Mouse (Mus musculus) lung, embryonic 14.5 days (tissue): ENCODE data around the gene Micall2. TPM values are rescaled to one million over a fixed set of nuclear protein-coding genes. Genes with fewer than 3 reads are reported as not detected.
"Not testable (repeated sequence)": the region's sequence is repeated elsewhere in the genome, so short reads cannot be mapped to it uniquely, and the experiment has no call there.

Experiments
- ATAC-seq: fragments of 200-750 bp; cut with Nextera tagmentation; 2 replicates; pipeline ENCODE4 v1.8.0; 2017; ENCODE audit warnings: mild to moderate bottlenecking, moderate TSS enrichment, moderate library complexity; ENCODE audit not compliant: insufficient read depth
- DNase-seq: peaks from one replicate; pipeline ENCODE4 v3.0.0-alpha.2; 2015
- H3K27ac ChIP-seq: fragments of 300-500 bp; sonication (generic); 2 replicates; pipeline ENCODE4 v1.5.1; 2014; ENCODE audit warnings: low read depth, mild to moderate bottlenecking, moderate library complexity
- H3K27me3 ChIP-seq: fragments of 300-500 bp; sonication (generic); 2 replicates; pipeline ENCODE4 v1.6.1; 2014; ENCODE audit warnings: low read length, control low read depth; ENCODE audit not compliant: insufficient read depth
- H3K36me3 ChIP-seq: fragments of 300-500 bp; sonication (generic); 2 replicates; pipeline ENCODE4 v1.6.1; 2014; ENCODE audit warnings: control low read depth; ENCODE audit not compliant: insufficient read depth
- H3K4me1 ChIP-seq: fragments of 300-500 bp; sonication (generic); 2 replicates; pipeline ENCODE4 v1.6.1; 2014; ENCODE audit warnings: antibody characterized with exemption, control low read depth; ENCODE audit not compliant: insufficient read depth
- H3K4me2 ChIP-seq: fragments of 300-500 bp; sonication (generic); 2 replicates; pipeline ENCODE4 v1.6.1; 2014; ENCODE audit warnings: mild to moderate bottlenecking
- H3K4me3 ChIP-seq: fragments of 300-500 bp; sonication (generic); 2 replicates; pipeline ENCODE4 v1.5.1; 2014; ENCODE audit warnings: low read depth, low read length
- H3K9ac ChIP-seq: fragments of 300-500 bp; sonication (generic); 2 replicates; pipeline ENCODE4 v1.6.1; 2014
- H3K9me3 ChIP-seq: fragments of 300-500 bp; sonication (generic); 2 replicates; pipeline ENCODE4 v1.6.1; 2016; ENCODE audit warnings: low read depth, low read length, control low read depth
- CTCF ChIP-seq: IDR thresholded peaks from 2 replicates; pipeline ENCODE4 v1.5.1; 2016; ENCODE audit warnings: antibody characterized with exemption, low read depth
- WGBS: fragments of 180-500 bp; shearing (Covaris S2); extraction: QIAGEN DNeasy Blood & Tissue Kit; methylation state at CpG from one replicate; pipeline ENCODE4 v1.1.7; 2014; 5-methylcytosine and 5-hydroxymethylcytosine counted together
- polyA plus RNA-seq: library from polyadenylated mRNA; unstranded; fragments of >200 nt; fragmentation: Nextera tagmentation; extraction: Ambion mirVana; gene quantifications from 2 replicates; pipeline ENCODE4 v1.2.1, GENCODE M21; 2014

Gene Micall2
- polyA plus RNA-seq, 1 experiment from 2014 or later = 4.8 TPM

DNA sequence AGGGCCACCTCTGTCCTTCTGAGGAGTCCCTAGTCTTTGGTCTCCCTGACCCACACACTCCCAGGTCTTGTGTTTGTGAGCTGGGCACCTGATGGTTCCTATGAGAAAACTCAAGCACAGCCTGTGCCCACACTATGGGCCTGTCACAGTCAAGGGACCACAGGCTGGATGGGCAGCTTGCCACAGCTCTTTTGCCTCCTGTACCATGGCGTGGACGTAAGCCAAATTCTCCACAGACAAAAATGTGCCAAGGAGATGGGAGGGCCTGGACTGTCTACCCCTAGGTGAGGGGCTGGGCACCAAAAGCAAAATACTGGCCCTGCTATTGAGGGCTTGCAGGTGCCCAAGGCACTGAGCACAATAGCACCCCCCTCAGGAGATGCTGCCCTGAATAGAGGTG lies 20.4 kb upstream of the Micall2 start:
- Histone ChIP-seq H3K27me3 (no peaks in the 10 kb centered on the region), H3K36me3 (peaks cover 92% of the 10 kb centered on the region), H3K4me3 (no peak overlapping the region), H3K9me3 (no peaks in the 10 kb centered on the region), H3K27ac (no peak overlapping the region), H3K4me2 (no peak overlapping the region), H3K9ac (no peak overlapping the region), H3K4me1 (no peaks in the 10 kb centered on the region)
- 93% methylated on average over 2 of the region's 2 CpGs for WGBS
- no peak for TF ChIP-seq CTCF
- ATAC-seq (no peak), DNase-seq (no peak)

DNA sequence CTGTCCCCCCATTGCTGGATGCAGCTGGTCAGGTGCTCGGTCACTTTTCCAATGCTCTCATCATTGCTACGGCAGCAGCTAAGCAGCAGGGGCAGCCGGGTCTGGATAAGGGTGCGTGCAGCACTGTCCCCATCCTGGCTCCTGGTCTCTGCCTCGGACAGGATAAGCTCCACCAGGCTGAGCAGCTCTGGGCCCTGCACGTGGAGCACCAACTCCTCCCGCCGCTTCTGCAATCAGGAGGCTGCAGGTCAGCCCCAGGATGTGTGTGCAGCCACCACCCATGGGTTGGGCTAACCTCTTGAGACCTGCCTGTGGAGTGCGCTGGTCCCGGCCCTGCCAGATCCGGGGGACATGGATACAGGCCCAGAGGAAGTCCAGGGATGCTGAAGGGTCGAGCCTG lies 20.0 kb upstream of the Micall2 start:
- ATAC-seq (no peak), DNase-seq (no peak)
- no peaks in the 10 kb centered on the region for H3K9me3 ChIP-seq
- H3K27ac ChIP-seq = no peak overlapping the region
- H3K4me1 ChIP-seq = no peaks in the 10 kb centered on the region
- H3K4me2 ChIP-seq = no peak overlapping the region
- 88% methylated on average over 12 of the region's 12 CpGs for WGBS
- H3K9ac ChIP-seq = no peak overlapping the region
- H3K36me3 ChIP-seq = peaks cover 92% of the 10 kb centered on the region
- H3K27me3 ChIP-seq = no peaks in the 10 kb centered on the region
- no peak for TF ChIP-seq CTCF
- no peak overlapping the region for H3K4me3 ChIP-seq

DNA sequence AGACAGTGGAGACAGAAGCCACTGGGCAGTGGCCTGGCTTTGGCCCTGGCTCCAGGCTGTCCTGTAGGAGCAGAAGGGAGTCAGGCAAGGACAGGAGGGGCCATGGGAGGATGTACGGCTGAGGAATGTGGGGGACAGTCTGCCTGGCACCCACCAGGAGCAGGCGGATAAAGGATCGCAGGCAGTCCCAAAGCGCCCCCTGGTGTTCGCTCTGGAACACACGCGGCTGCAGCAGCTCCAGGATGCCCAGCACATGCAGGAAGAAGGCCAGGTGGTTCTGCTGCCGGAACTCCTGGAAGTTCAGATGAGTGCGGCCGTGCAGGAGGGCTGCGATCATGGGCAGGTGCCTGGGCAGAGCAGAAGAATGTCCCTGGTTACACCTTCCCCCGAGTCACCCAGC lies 18.6 kb upstream of the Micall2 start:
- Histone ChIP-seq H3K4me3 (no peak overlapping the region), H3K4me2 (no peak overlapping the region), H3K9ac (no peak overlapping the region), H3K36me3 (peaks cover 90% of the 10 kb centered on the region), H3K27ac (no peak overlapping the region), H3K9me3 (no peaks in the 10 kb centered on the region), H3K4me1 (no peaks in the 10 kb centered on the region), H3K27me3 (no peaks in the 10 kb centered on the region)
- 26% methylated on average over 12 of the region's 12 CpGs for WGBS
- DNase-seq (peak; percentile 73), ATAC-seq (0 out of 2 replicates have a peak, but pooled peaks have one; percentile 9)
- peak; percentile 84 for TF ChIP-seq CTCF

DNA sequence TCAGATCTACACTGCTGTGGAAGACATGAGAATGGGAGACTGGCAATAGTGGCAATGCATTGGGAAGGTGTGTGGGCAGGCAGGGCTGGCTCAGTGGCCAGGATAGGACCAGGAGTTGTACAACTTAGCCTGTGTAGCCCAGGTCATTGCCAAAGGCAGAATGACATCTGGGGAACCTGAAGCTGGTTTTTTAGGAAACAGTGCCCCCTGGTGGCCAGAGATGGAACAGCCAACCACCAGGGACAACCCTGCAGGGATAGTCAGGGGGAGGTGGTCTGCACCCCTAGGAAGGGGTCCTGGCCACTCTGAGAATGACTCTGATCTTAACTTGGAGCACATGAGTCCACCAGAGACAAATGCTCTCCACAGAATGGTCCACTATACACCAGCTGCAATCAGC lies 14.4 kb upstream of the Micall2 start:
- TF ChIP-seq CTCF = peak; percentile 96
- Histone ChIP-seq H3K9ac (no peak overlapping the region), H3K4me1 (no peaks in the 10 kb centered on the region), H3K27me3 (no peaks in the 10 kb centered on the region), H3K36me3 (peaks cover 48% of the 10 kb centered on the region), H3K4me3 (no peak overlapping the region), H3K9me3 (no peaks in the 10 kb centered on the region), H3K4me2 (no peak overlapping the region), H3K27ac (no peak overlapping the region)
- DNase-seq (peak; percentile 83), ATAC-seq (peak; percentile 20; the same call in 1 of the 2 replicates)

DNA sequence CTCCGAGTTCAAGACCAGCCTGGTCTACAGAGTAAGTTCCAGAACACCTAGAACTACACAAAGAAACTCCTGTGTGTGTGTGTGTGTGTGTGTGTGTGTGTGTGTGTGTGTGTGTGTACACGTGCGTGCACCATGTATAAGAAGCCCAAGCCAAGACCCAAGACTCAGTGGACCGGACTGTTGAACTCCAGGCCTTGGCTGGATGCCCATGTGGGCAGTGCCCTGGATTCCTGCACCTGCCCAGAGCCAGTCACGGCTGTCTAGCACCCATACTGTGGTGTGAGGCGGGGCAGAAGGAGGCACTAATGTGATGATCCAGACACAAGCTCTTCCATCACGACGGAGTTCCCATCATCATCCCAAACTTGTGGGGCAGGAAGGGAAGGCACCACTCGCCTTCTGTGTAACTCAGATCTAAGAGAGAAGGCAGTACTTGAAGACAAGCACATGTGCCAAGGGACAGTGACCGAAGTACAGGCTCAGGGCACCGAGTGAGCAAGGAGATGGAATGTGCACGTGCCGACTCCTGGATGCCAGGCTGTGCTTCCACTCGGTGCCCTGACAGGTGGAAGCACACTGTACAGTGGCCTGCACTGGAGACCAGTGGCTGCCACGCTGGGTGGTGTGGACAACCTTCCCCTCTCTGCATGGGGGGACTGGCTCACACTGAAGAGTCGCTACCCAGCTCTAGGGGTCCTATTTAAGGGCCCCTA lies 13.4 kb upstream of the Micall2 start:
- Histone ChIP-seq H3K9me3 (no peaks in the 10 kb centered on the region), H3K4me3 (no peak overlapping the region)
- no peak for TF ChIP-seq CTCF

DNA sequence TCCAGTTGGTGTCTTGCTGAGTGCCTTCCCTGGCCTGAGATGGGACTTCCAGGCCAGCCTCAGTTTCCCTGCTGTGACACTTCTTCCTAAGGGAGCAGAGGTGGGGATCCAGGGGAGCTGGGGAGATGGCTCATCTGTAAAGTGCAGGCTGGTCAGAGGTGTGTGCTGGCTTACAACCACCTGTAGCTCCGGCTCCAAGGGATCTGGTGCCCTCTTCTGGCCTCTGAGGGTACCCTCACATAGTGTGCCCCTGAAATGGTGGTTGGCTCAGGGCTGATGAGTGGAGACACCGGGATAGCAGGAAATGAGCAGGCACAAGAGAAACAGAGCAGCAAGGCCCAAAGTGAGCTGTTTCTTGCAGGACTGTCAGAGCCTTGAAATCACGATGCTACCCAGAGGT lies 9.6 kb upstream of the Micall2 start:
- H3K36me3 ChIP-seq = peaks cover 8% of the 10 kb centered on the region; the same call in 1 of the 2 replicates
- DNase-seq = peak; percentile 76
- peak; percentile 68 for ATAC-seq
- H3K27me3 ChIP-seq = no peaks in the 10 kb centered on the region
- no peaks in the 10 kb centered on the region for H3K9me3 ChIP-seq
- no peak overlapping the region for H3K27ac ChIP-seq
- no peaks in the 10 kb centered on the region for H3K4me1 ChIP-seq
- no peak overlapping the region for H3K9ac ChIP-seq
- H3K4me2 ChIP-seq = no peak overlapping the region
- no peak overlapping the region for H3K4me3 ChIP-seq
- TF ChIP-seq CTCF = peak; percentile 85
- WGBS = 3% methylated on average over 3 of the region's 3 CpGs

More for the DNA sequence above, 13.4 kb upstream of the Micall2 start:
- Histone ChIP-seq H3K27ac (no peak overlapping the region), H3K9ac (no peak overlapping the region), H3K36me3 (peaks cover 38% of the 10 kb centered on the region), H3K27me3 (no peaks in the 10 kb centered on the region), H3K4me1 (no peaks in the 10 kb centered on the region), H3K4me2 (no peak overlapping the region)
- DNase-seq (no peak), ATAC-seq (no peak)
- 78% methylated on average over 16 of the region's 16 CpGs for whole genome bisulfite sequencing

DNA sequence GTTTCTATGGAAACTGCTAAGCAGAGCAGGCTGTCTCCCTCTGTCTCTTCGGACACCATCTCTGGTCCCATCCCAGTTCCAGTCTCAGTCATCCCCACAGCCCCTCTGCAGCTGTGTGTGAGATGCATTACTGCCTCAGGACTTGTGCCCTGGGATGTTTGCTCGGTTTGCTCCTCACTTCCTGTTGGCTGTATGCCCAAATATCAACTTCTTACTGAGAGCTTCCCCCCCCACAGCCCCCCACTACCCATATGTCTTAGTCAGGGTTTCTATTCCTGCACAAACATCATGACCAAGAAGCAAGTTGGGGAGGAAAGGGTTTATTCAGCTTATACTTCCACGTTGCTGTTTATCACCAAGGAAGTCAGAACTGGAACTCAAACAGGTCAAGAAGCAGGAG lies 6.5 kb upstream of the Micall2 start:
- not testable (repeated sequence) for H3K4me2 ChIP-seq, H3K27ac ChIP-seq, H3K36me3 ChIP-seq, H3K4me3 ChIP-seq, H3K4me1 ChIP-seq, H3K9ac ChIP-seq, ATAC-seq, H3K9me3 ChIP-seq, H3K27me3 ChIP-seq
- peak; percentile 52 for DNase-seq
- WGBS = 30% methylated on average over 3 of the region's 3 CpGs
